Mouse (Mus musculus) ES-Bruce4 (cell line): Measurements from ENCODE around the gene Ldhd.

ENCODE experiments used
- CTCF ChIP-seq: IDR thresholded peaks from one replicate; pipeline ENCODE4 v1.8.1; 2011; ENCODE audit warnings: low read depth, low read length
- POLR2A ChIP-seq: IDR thresholded peaks from one replicate; pipeline ENCODE4 v1.8.1; 2011; ENCODE audit warnings: low read length; ENCODE audit not compliant: insufficient read depth

DNA sequence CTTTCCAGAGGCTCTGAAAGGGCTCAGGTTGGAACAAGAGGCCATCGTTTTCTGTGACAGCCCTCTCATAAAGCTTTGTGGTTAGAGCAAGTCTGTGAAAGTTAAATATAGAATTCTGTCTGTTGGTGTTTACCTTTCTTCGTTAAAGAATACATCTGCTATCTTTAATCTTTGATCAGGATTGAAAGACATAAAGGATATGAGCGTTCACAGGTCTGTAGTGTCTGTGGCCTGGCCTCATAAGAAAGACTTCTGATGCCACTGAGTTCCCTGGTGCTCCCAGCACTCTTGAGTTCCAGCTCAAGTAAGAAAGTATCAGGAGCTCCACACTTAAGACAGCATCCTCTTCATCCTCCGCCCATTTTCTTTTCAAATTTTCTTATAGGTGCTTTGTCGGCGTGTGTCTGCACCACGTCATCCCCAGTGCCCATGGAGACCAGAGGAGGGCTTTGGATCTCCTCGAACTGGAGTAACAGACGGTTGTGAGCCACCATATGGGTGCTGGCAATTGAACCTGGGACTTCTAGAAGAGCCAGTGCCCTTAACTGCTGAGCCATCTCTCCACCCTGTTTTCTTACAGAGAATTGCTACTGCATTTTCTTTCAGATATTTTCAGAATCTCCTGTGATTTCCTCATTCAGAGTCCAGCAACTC lies 52.2 kb downstream of the Ldhd start:
- TF ChIP-seq CTCF (no peak), POLR2A (no peak)
